Mouse (Mus musculus) ES-Bruce4 (cell line): ENCODE data around the gene Olfr372.
"Not testable (repeated sequence)": the region's sequence is repeated elsewhere in the genome, so short reads cannot be mapped to it uniquely, and the experiment has no call there.

Experiments
- CTCF ChIP-seq: IDR thresholded peaks from one replicate; pipeline ENCODE4 v1.8.1; 2011; ENCODE audit warnings: low read depth, low read length
- POLR2A ChIP-seq: IDR thresholded peaks from one replicate; pipeline ENCODE4 v1.8.1; 2011; ENCODE audit warnings: low read length; ENCODE audit not compliant: insufficient read depth

DNA sequence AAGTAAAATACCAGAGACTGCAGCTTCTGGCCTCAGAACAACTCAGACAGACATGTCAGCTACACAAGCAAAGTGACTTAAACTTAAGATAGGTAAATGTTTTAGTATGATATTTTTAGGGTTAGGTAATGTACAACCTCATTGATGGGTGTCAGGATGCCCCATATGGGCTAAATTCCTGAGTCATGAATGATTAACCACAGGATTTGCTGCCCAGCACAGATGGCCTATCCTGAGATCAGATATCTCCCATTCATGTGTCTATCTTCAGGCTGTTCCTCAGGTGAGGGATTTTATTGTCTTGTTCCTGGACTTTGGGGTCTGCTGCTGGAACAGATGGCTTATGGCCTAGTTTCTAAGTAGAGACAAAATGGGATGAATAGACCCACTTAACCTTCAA is 13.6 kb downstream of the Olfr372 start:
- not testable (repeated sequence) for TF ChIP-seq POLR2A, CTCF
